Mouse (Mus musculus) neural tube, embryonic 14.5 days (tissue): Measurements from ENCODE around the gene Mtf1. TPM values are rescaled to one million over a fixed set of nuclear protein-coding genes. Genes with fewer than 3 reads are reported as not detected.
A peak's percentile ranks its signal among the peaks of the same experiment; 100 is the strongest.

Source experiments
- ATAC-seq: fragments of 200-750 bp; cut with Nextera tagmentation; 2 replicates; pipeline ENCODE4 v1.8.0; 2017; ENCODE audit warnings: low read depth, mild to moderate bottlenecking, moderate TSS enrichment, moderate library complexity
- H3K27ac ChIP-seq: fragments of 300-500 bp; sonication (generic); 2 replicates; pipeline ENCODE4 v1.5.1; 2014; ENCODE audit warnings: low read depth, mild to moderate bottlenecking, control low read depth, low read length, moderate library complexity, mixed read lengths
- H3K27me3 ChIP-seq: fragments of 300-500 bp; sonication (generic); 2 replicates; pipeline ENCODE4 v1.6.1; 2014; ENCODE audit warnings: low read length; ENCODE audit not compliant: control insufficient read depth, insufficient read depth
- H3K36me3 ChIP-seq: fragments of 300-500 bp; sonication (generic); 2 replicates; pipeline ENCODE4 v1.6.1; 2014; ENCODE audit warnings: low read length, mixed read lengths; ENCODE audit not compliant: control insufficient read depth, insufficient read depth
- H3K4me1 ChIP-seq: fragments of 300-500 bp; sonication (generic); 2 replicates; pipeline ENCODE4 v1.6.1; 2014; ENCODE audit warnings: low read length; ENCODE audit not compliant: control insufficient read depth, insufficient read depth
- H3K4me2 ChIP-seq: fragments of 300-500 bp; sonication (generic); 2 replicates; pipeline ENCODE4 v1.6.1; 2014; ENCODE audit warnings: mild to moderate bottlenecking, low read depth, low read length, control low read depth
- H3K4me3 ChIP-seq: fragments of 300-500 bp; sonication (generic); 2 replicates; pipeline ENCODE4 v1.5.1; 2014; ENCODE audit warnings: low read depth, low read length, control low read depth, mixed read lengths
- H3K9ac ChIP-seq: fragments of 300-500 bp; sonication (generic); replicated peaks from 2 replicates; pipeline ENCODE4 v1.6.1; 2014; ENCODE audit warnings: low read depth, mild to moderate bottlenecking, control low read depth, low read length, mixed read lengths
- H3K9me3 ChIP-seq: fragments of 300-500 bp; sonication (generic); 2 replicates; pipeline ENCODE4 v1.6.1; 2016; ENCODE audit warnings: low read length; ENCODE audit not compliant: control insufficient read depth
- WGBS: fragments of 180-500 bp; shearing (Covaris S2); extraction: QIAGEN DNeasy Blood & Tissue Kit; methylation state at CpG from one replicate; pipeline ENCODE4 v1.1.7; 2014; 5-methylcytosine and 5-hydroxymethylcytosine counted together
- polyA plus RNA-seq: library from polyadenylated mRNA; unstranded; fragments of >200 nt; fragmentation: Nextera tagmentation; extraction: Ambion mirVana; gene quantifications from 2 replicates; pipeline ENCODE4 v1.2.1, GENCODE M21; 2014

Gene Mtf1
- polyA plus RNA-seq, 1 experiment from 2014 or later: 11.9 TPM

DNA sequence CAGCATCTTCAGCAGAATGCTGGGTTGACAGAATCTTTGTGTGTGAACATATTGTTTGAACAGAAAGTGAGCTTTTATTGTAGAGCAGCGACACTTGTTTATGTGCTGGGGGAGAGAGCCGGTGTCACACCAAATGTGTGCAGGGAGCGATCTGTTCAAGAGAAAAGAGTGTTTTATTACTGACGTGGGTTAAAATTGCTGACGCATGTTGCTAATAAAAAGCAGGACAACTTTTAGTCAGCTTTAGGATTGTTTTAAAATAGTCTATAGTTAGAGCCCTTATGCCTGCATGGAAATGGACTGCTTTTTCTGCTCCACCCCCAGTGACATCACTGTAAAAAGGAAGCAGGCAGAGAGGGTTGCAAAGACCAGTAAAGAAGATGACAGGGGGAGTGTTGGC lies 88.9 kb downstream of the Mtf1 start:
- ATAC-seq: no peak
- no peak overlapping the region for H3K4me2 ChIP-seq
- no peak overlapping the region for H3K4me3 ChIP-seq

DNA sequence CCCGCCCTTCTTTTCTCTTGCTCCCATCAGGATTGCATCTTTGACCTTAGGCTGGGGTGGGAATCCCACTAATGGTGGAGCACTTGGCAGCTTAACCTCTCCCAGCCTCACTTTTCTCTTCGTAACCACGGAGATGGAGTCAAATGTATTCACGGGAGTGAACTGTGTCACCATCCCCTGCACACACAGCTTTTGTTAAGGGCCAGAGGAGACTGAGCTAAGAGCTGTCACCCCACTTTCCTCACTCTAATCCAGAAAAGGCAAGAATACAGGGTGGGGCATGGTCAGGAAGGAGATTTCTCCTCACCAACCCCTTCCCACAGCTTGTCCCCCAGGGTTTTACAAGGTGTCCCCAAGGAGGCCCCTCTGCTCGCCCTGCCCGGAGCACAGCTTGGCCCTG lies 91.9 kb downstream of the Mtf1 start:
- WGBS: 27% methylated on average over 6 of the region's 6 CpGs
- Histone ChIP-seq H3K4me3 (no peak overlapping the region), H3K9ac (0 out of 2 replicates have a peak overlapping the region, but pooled peaks have one; percentile 60), H3K36me3 (no peaks in the 10 kb centered on the region), H3K4me2 (peak overlapping the region; percentile 59; the same call in 1 of the 2 replicates), H3K27me3 (0 out of 2 replicates have a peak, but pooled peaks cover 2% of the 10 kb centered on the region), H3K4me1 (no peaks in the 10 kb centered on the region; the same call in 1 of the 2 replicates), H3K27ac (no peak overlapping the region), H3K9me3 (no peaks in the 10 kb centered on the region)
- 0 out of 2 replicates have a peak, but pooled peaks have one; percentile 29 for ATAC-seq

More for the DNA sequence above, 88.9 kb downstream of the Mtf1 start:
- 72% methylated on average over 5 of the region's 5 CpGs for WGBS
- Histone ChIP-seq H3K27ac (no peak overlapping the region), H3K27me3 (peaks cover under 1% of the 10 kb centered on the region; the same call in 1 of the 2 replicates), H3K9ac (no peak overlapping the region), H3K9me3 (no peaks in the 10 kb centered on the region), H3K4me1 (no peaks in the 10 kb centered on the region; the same call in 1 of the 2 replicates), H3K36me3 (no peaks in the 10 kb centered on the region)

DNA sequence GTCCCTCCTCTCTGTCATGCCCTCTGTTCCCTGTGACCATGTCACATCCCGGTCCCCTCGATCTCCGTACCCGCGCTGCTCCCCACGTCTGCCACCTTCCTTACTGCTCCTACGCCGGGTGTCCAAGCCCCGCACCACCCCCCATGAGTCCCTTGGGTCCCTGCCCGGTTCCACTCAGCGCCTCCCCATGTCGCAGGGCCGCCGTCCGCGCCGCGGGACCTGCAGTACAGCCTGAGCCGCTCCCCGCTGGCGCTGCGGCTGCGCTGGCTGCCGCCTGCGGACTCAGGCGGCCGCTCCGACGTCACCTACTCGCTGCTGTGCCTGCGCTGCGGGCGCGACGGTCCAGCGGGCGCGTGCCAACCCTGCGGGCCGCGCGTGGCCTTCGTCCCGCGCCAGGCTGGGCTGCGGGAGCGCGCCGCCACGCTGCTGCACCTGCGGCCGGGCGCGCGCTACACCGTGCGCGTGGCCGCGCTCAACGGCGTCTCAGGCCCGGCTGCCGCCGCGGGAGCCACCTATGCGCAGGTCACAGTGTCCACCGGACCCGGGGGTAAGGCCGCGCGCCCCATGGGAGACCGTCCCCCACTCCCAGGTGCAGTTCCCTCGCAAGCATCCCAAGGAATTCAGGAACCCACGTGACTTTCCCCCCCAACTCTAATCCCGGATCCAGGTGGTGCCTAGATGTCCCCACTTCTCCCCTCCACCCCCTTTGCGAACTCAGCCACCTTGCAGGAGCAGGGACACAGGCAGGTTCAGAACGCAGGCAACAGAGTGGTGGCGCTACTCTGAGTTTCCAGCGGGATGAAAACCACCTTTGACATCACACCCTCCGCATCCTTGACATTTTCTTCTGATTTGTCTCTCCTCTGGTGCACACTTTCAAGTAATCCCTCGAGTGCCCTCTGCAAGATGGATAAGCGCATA lies 92.9 kb downstream of the Mtf1 start:
- ATAC-seq: peak; percentile 71
- Histone ChIP-seq H3K9me3 (no peaks in the 10 kb centered on the region), H3K4me3 (peak overlapping the region; percentile 42), H3K4me1 (no peaks in the 10 kb centered on the region; the same call in 1 of the 2 replicates), H3K27ac (no peak overlapping the region), H3K27me3 (0 out of 2 replicates have a peak, but pooled peaks cover 2% of the 10 kb centered on the region), H3K4me2 (peak overlapping the region; percentile 59), H3K36me3 (no peaks in the 10 kb centered on the region), H3K9ac (peak overlapping the region; percentile 60)
- WGBS: 2% methylated on average over 80 of the region's 83 CpGs

DNA sequence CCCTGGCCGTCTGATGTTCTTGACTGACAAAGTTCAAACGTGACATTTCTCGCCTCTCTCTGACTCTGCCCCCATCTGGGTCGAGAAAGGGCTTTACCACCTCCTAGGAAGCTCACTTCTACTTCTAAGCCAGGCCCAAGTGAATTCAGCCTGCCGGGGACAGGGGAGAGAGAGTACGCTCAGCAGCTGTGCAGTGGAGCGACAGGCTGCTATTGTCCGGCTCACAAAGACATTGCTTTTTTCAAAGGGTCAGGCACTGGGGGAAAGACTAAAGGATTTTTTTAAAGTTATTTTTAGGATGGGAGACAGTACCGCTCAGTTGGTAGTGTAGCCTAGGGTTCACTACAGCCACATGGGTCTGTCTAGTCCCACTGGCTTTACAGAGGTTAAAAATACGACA lies 96.5 kb downstream of the Mtf1 start:
- Histone ChIP-seq H3K27me3 (0 out of 2 replicates have a peak, but pooled peaks cover 2% of the 10 kb centered on the region), H3K9me3 (no peaks in the 10 kb centered on the region), H3K4me3 (no peak overlapping the region), H3K4me1 (no peaks in the 10 kb centered on the region; the same call in 1 of the 2 replicates), H3K4me2 (no peak overlapping the region), H3K36me3 (no peaks in the 10 kb centered on the region), H3K9ac (no peak overlapping the region), H3K27ac (no peak overlapping the region)
- ATAC-seq: no peak
- 21% methylated on average over 10 of the region's 10 CpGs for WGBS

Other genes with a start within 250 kb of the Mtf1 start
- 0.32 TPM in 1 of 2 replicates, not detected in the other for gene 3100002H09Rik, start 191.3 kb upstream of the Mtf1 start, polyA plus RNA-seq
- gene Pou3f1, start 145.3 kb upstream of the Mtf1 start, polyA plus RNA-seq: 6.7 and 7.8 TPM in 2 replicates
- gene Utp11, start 108.5 kb upstream of the Mtf1 start, polyA plus RNA-seq: 33.9 and 39.2 TPM in 2 replicates
- gene Fhl3, start 101.4 kb upstream of the Mtf1 start, polyA plus RNA-seq: 0.60 and 1.5 TPM in 2 replicates
- 89.9 and 93.2 TPM in 2 replicates for gene Sf3a3, start 87.3 kb upstream of the Mtf1 start, polyA plus RNA-seq
- gene Inpp5b, start 60.3 kb upstream of the Mtf1 start, polyA plus RNA-seq: 22.5 and 25.2 TPM in 2 replicates
- gene Yrdc, start 48.6 kb downstream of the Mtf1 start, polyA plus RNA-seq: 48.8 and 51.4 TPM in 2 replicates
- gene 1110065P20Rik, start 49.1 kb downstream of the Mtf1 start, polyA plus RNA-seq: 86.5 and 104 TPM in 2 replicates
- gene Maneal, start 60.1 kb downstream of the Mtf1 start, polyA plus RNA-seq: 16.5 and 19.0 TPM in 2 replicates
- 7.4 and 9.3 TPM in 2 replicates for gene Epha10, start 78.8 kb downstream of the Mtf1 start, polyA plus RNA-seq
- 6.0 and 6.7 TPM in 2 replicates for gene 9930104L06Rik, start 134.9 kb downstream of the Mtf1 start, polyA plus RNA-seq
- gene Cdca8, start 137.2 kb downstream of the Mtf1 start, polyA plus RNA-seq: 12.7 and 17.5 TPM in 2 replicates
- 0.99 and 1.0 TPM in 2 replicates for gene Rspo1, start 184.3 kb downstream of the Mtf1 start, polyA plus RNA-seq
- gene Gnl2, start 214.5 kb downstream of the Mtf1 start, polyA plus RNA-seq: 89.6 and 99.9 TPM in 2 replicates